Mouse (Mus musculus) skeletal muscle tissue, adult 2 months (tissue): ENCODE data around the gene Cep95.
"Not testable (repeated sequence)": the region's sequence is repeated elsewhere in the genome, so short reads cannot be mapped to it uniquely, and the experiment has no call there.

Source experiments
- DNase-seq: peaks from one replicate; pipeline ENCODE4 v3.0.0-alpha.2; 2012; ENCODE audit warnings: low read depth, low spot score

Gene Cep95

GRCm38 (mm10) chr11:106788775-106789459 lies at the start of gene Cep95, which contains the start of gene Ddx5:
TSS of gene Cep95 (plus strand) at chr11:106789252.
TSS of gene Ddx5 (minus strand) at chr11:106789185.
- peak; percentile 99 for DNase-seq

GRCm38 (mm10) chr11:106740724-106741123 lies 48.3 kb upstream of the Cep95 start:
- DNase-seq: not testable (repeated sequence)

GRCm38 (mm10) chr11:106741232-106741631 lies 47.8 kb upstream of the Cep95 start:
- no peak for DNase-seq

GRCm38 (mm10) chr11:106741826-106742225 lies 47.2 kb upstream of the Cep95 start:
- DNase-seq: no peak

GRCm38 (mm10) chr11:106742388-106742841 lies 46.6 kb upstream of the Cep95 start:
- DNase-seq: no peak

GRCm38 (mm10) chr11:106744949-106745348 lies 44.1 kb upstream of the Cep95 start:
- DNase-seq: no peak

GRCm38 (mm10) chr11:106749557-106750120 lies 39.4 kb upstream of the Cep95 start:
- not testable (repeated sequence) for DNase-seq

- DNase-seq: no peak
Observed at GRCm38 (mm10) chr11:106750121-106750751, 38.8 kb upstream of the Cep95 start, which contains the start of gene Pecam1. TSS of gene Pecam1 (minus strand) at chr11:106750628.

- no peak for DNase-seq
Observed at GRCm38 (mm10) chr11:106751039-106752018, 37.7 kb upstream of the Cep95 start, which contains the start of gene Milr1. TSS of gene Milr1 (plus strand) at chr11:106751226.

- DNase-seq: peak; percentile 39
Observed at GRCm38 (mm10) chr11:106752103-106752502, 36.9 kb upstream of the Cep95 start.

- DNase-seq: no peak
Observed at GRCm38 (mm10) chr11:106753314-106753713, 35.7 kb upstream of the Cep95 start.

GRCm38 (mm10) chr11:106755583-106755982 lies 33.5 kb upstream of the Cep95 start:
- no peak for DNase-seq

GRCm38 (mm10) chr11:106759028-106759427 lies 30.0 kb upstream of the Cep95 start:
- no peak for DNase-seq

GRCm38 (mm10) chr11:106760511-106760910 lies 28.5 kb upstream of the Cep95 start:
- DNase-seq: no peak

- DNase-seq: peak; percentile 52
Observed at GRCm38 (mm10) chr11:106762139-106762799, 26.8 kb upstream of the Cep95 start.

- no peak for DNase-seq
Observed at GRCm38 (mm10) chr11:106762800-106763185, 26.3 kb upstream of the Cep95 start.

- DNase-seq: no peak
Observed at GRCm38 (mm10) chr11:106766611-106767162, 22.4 kb upstream of the Cep95 start.

GRCm38 (mm10) chr11:106767516-106767915 lies 21.5 kb upstream of the Cep95 start:
- no peak for DNase-seq

- DNase-seq: no peak
Observed at GRCm38 (mm10) chr11:106770195-106770974, 18.7 kb upstream of the Cep95 start.

- DNase-seq: no peak
Observed at GRCm38 (mm10) chr11:106773061-106773460, 16.0 kb upstream of the Cep95 start.
